Comparison of ENCODE assay signal across 7 mouse cellular contexts in the genomic region with DNA sequence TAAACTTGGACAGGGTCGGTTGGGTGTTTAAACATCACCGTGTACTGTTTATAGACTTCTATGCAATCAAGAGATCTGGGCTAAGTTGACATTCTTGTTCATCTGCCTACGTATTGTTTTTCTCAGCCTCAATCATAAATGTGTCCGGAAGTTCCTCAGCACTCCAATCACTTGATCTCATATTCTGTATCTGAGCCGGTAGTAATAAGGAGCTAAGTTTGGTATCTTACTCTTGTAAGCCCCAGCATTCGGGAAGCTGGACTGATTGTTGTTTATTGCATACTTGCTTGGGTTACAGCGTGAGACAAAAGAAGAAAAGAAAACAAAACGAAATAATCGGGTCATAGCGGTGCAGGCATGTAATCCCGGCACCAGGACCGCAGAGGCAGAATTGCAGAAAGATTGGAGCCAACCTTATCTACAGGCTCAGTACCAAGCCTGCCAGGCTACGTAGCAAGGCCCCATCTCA. TPM values are rescaled to one million over a fixed set of nuclear protein-coding genes. Genes with fewer than 3 reads are reported as not detected.
A peak's percentile ranks its signal among the peaks of the same experiment; 100 is the strongest.
DNase-seq lines count a peak whose midpoint lies in the region; ATAC-seq and TF ChIP-seq lines count a peak whose summit lies in the region.

No protein-coding gene starts in this region.

- TF ChIP-seq EP300 in heart, postnatal 0 days (IDR thresholded peaks at IDR 0.05; ENCODE audit: low read depth): no peak

- H3K4me2 ChIP-seq in lung, embryonic 15.5 days: peak overlapping the region; percentile 58
- peak overlapping the region; percentile 87 for H3K4me2 ChIP-seq in heart, postnatal 0 days (ENCODE audit: low read depth, low read length)

- no peak for TF ChIP-seq CTCF in heart, postnatal 0 days (IDR thresholded peaks at IDR 0.05; ENCODE audit: low read depth)

- no peaks in the 10 kb centered on the region for H3K36me3 ChIP-seq in lung, embryonic 15.5 days
- H3K36me3 ChIP-seq in heart, postnatal 0 days (replicated peaks; ENCODE audit: control insufficient read depth, insufficient read depth, low read length): no peaks in the 10 kb centered on the region

- H3K9me3 ChIP-seq in lung, embryonic 15.5 days: no peaks in the 10 kb centered on the region
- H3K9me3 ChIP-seq in heart, postnatal 0 days (replicated peaks; ENCODE audit: control insufficient read depth, low read length): no peaks in the 10 kb centered on the region

- no peak for ATAC-seq in lung, embryonic 15.5 days (ENCODE audit: borderline replicate concordance, extremely low read depth, low FRiP score, low TSS enrichment)
- no peak for ATAC-seq in heart, postnatal 0 days (ENCODE audit: insufficient read depth, low read depth)
- 0 out of 2 replicates have a peak, but pooled peaks have one; percentile 21 for ATAC-seq in megakaryocyte progenitor cell, adult 5-6 weeks (replicated peaks; ENCODE audit: poor library complexity)
- no peak for ATAC-seq in monocyte, adult 5-6 weeks (replicated peaks; ENCODE audit: insufficient number of reproducible peaks, low FRiP score, low TSS enrichment, poor library complexity, severe bottlenecking)

- WGBS in lung, embryonic 15.5 days: 22% methylated on average over 13 of the region's 13 CpGs
- WGBS in heart, postnatal 0 days: 21% methylated on average over 13 of the region's 13 CpGs

- no peak for DNase-seq in lung, postnatal 4 days
- peak; percentile 27 for DNase-seq in c-Kit-positive CD71-positive TER-119-positive erythroid progenitor cells, embryonic 14.5 days (ENCODE audit: low spot score)
- peak; percentile 17 for DNase-seq in heart, postnatal 0 days (ENCODE audit: low spot score)
- no peak for DNase-seq in urinary bladder, postnatal 14 days (ENCODE audit: low spot score)

- peak overlapping the region; percentile 87 for H3K9ac ChIP-seq in lung, embryonic 15.5 days
- H3K9ac ChIP-seq in heart, postnatal 0 days (replicated peaks; ENCODE audit: low read depth, low read length): peak overlapping the region; percentile 88

- H3K4me3 ChIP-seq in lung, embryonic 15.5 days: peak overlapping the region; percentile 89
- H3K4me3 ChIP-seq in heart, postnatal 0 days (ENCODE audit: low read depth, low read length): peak overlapping the region; percentile 82

- peak overlapping the region; percentile 99 for H3K27ac ChIP-seq in lung, embryonic 15.5 days
- peak overlapping the region; percentile 94 for H3K27ac ChIP-seq in heart, postnatal 0 days (ENCODE audit: low read depth)

- H3K27me3 ChIP-seq in lung, embryonic 15.5 days: no peaks in the 10 kb centered on the region
- H3K27me3 ChIP-seq in heart, postnatal 0 days (ENCODE audit: control insufficient read depth, insufficient read depth, low read length): no peaks in the 10 kb centered on the region

- peaks cover 30% of the 10 kb centered on the region for H3K4me1 ChIP-seq in lung, embryonic 15.5 days
- peaks cover 14% of the 10 kb centered on the region for H3K4me1 ChIP-seq in heart, postnatal 0 days (ENCODE audit: control insufficient read depth, insufficient read depth)

RNA-seq across cellular contexts. Expression of a gene that starts 0.6 kb away (rescaled TPM):
- polyA plus RNA-seq in lung, embryonic 15.5 days (2015; fragmentation: Nextera tagmentation; extraction: Ambion mirVana): 150 and 151 TPM in 2 replicates
- 91.6 and 111 TPM in 2 replicates for total RNA-seq in heart, postnatal 0 days (2014; rRNA removed; ENCODE audit: low replicate concordance)
- 56.4 and 58.0 TPM in 2 replicates for polyA plus RNA-seq in heart, postnatal 0 days (2015; fragmentation: Nextera tagmentation; extraction: Ambion mirVana)
- 167 and 198 TPM in 2 replicates for total RNA-seq in megakaryocyte progenitor cell, adult 5-6 weeks (2015)
- total RNA-seq in megakaryocyte progenitor cell, adult 5-6 weeks (2017): 280 and 301 TPM in 2 replicates
- total RNA-seq in monocyte, adult 5-6 weeks (2017): 280 to 327 TPM (median 321 TPM) in 3 replicates

RNA-seq across cellular contexts. Expression of a gene that starts 57.7 kb away (rescaled TPM):
- polyA plus RNA-seq in lung, embryonic 15.5 days (2015; fragmentation: Nextera tagmentation; extraction: Ambion mirVana): not detected in 2 replicates
- 0.15 TPM in 1 of 2 replicates, not detected in the other for total RNA-seq in heart, postnatal 0 days (2014; rRNA removed; ENCODE audit: low replicate concordance)
- 0.07 and 0.15 TPM in 2 replicates for polyA plus RNA-seq in heart, postnatal 0 days (2015; fragmentation: Nextera tagmentation; extraction: Ambion mirVana)
- 0.05 TPM in 1 of 2 replicates, not detected in the other for total RNA-seq in megakaryocyte progenitor cell, adult 5-6 weeks (2015)
- not detected in 2 replicates for total RNA-seq in megakaryocyte progenitor cell, adult 5-6 weeks (2017)
- total RNA-seq in monocyte, adult 5-6 weeks (2017): not detected in 3 replicates

Comparison
In these comparisons a context has a peak if more than half of its experiments do, and no peak if none do; other contexts are left out.
1. DNase-seq: peak in c-Kit-positive CD71-positive TER-119-positive erythroid progenitor cells, embryonic 14.5 days (single experiment) and heart, postnatal 0 days (single experiment); none in lung, postnatal 4 days (0 of 2) and urinary bladder, postnatal 14 days (single experiment).